Mouse (Mus musculus): ENCODE results near the gene Hmcn1.

DNA sequence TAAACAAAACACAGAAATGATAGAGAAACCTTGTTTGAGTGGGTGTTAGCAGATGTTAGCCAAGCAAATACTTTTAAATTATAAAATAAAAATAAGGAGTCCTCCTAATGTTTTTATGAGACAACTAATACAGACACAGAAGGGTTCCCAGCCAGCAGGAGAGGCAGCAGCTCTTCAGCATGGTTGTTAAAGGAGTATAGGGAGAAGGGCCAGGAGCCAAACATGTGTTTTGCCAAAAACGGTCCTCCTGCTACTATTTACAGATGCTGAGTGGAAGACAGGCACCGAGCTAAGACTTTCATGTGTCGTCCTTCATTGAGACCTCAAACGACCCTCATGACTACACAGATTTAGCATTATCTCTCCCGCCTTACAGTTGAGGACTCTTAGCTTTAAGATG, 281.8 kb downstream of the Hmcn1 start:
- TF ChIP-seq CTCF (IDR thresholded peaks at IDR 0.05; ENCODE audit: low read depth, low read length) (no peak), TAL1 (conservative IDR thresholded peaks at IDR 0.05; ENCODE audit: low read depth, low read length) (no peak), POLR2AphosphoS5 (IDR thresholded peaks at IDR 0.05; ENCODE audit: insufficient replicate concordance, low read depth, low read length) (no peak)
